Mouse (Mus musculus): ENCODE results near the gene Fam83e.

Fam83e gene

DNA sequence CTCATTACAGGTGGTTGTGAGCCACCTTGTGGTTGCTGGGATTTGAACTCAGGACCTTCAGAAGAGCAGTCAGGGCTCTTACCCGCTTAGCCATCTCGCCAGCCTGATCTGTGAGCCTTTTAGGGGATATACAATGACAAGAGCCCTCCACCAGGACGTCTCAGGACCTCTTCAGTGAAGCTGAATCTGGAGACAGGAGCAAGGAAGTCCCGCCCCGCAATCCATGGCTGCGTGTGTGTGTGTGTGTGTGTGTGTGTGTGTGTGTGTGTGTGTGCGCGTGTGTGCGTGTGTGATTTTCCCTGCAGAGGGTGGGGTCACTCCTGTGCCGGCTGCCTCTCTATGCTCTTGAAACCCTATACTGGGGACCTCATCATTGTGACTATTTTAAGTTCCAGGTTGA lies 18.8 kb downstream of the Fam83e start:
- no peak for DNase-seq (ENCODE audit: low spot score)

DNA sequence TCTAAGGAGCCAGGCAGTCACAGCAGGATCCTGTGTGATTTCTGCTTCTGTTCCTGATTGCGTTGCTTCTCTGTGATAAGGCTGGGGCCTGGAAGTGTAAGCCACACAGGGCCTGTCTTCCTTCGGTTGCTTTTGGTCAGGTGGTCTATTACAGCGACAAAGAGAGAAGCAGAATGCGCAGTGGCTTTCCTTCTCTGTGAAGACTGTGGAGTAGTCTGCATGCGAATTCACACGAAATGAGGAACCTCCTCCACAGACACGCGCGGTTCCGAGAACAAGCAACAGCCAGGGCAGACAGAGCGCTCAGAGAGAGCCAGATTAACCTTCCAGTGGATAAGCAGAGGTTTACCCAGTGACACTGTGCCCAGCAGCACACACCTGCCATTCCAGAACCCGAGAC lies 20.3 kb downstream of the Fam83e start:
- no peak for DNase-seq (ENCODE audit: low spot score)

DNA sequence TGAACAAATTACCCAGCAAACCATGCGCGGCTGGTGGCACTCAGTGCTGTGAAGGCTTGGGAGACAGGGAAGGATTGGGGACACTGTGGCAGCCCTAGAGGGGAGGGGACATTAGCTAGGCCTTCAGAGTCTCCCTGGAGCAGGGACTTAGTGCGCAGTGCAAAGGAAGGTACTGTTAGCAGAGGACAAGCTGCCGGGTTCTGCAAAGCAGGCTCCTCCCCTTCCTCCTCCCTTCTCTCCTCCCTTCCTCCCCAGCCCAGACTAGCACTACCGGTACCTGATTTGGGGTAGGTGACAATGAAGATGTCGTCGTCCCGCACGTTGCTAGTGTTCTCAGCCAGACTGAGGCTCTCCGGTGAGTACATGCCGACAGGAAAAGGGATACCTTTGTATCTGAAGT lies 20.8 kb downstream of the Fam83e start:
- DNase-seq (ENCODE audit: low spot score) = no peak

DNA sequence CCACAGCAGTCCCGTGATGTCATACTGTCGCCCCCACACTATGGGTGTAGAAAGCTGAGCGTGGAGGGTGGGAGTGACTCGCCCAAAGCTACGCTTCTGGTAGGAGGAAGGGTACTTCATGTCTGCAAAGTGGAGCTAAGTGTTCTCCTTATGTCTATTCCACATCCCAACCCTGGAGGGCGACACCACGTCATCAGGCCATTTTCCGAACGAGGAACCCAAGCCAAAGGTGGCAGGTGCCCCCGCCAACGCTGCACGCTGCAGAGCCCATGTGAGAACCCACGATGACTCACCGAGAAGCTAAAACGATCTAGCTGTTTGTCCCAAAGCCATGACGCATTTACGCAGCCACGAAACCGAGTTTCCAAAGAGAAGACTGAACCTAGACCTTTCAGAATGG lies 21.3 kb downstream of the Fam83e start:
- no peak for DNase-seq (ENCODE audit: low spot score)

DNA sequence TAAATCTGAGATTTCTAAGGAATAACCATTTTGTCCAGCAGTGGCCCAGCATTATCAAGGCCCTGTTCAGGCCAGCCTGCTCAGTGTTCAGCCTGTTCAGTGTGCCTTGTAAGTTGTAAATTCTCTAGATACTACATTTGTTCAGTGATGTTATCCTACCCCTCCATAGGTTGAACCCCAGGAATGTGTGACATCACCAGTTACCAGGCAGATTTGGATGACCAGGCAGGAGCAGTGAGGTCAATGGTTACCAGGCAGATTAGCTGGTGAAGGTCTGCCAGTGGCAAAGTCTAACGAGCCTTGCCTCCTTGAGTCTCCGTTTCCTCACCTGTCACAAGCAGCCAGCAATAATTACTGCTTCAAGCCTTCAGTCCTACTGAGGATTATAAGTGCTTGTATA lies 23.4 kb downstream of the Fam83e start:
- DNase-seq (ENCODE audit: low spot score) = peak; percentile 83

DNA sequence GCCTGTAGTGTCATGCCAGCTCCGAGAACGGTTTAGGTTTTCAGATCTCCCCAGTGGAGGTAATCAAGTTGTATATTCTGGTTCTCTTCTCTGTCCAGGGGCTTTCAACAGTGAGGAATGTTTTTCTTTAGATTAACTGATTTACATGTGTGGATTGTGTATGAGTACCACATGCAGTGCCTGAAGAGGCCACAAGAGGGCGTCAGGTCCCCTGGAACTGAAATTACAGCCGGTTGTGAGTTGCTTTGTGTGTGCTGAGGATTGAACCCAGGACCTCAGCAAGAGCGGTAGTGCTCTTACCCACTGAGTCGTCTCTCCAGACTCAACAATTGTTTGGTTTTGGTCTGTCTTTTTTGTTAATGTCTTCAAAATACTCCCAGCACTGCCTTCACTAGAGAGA lies 25.5 kb downstream of the Fam83e start:
- no peak for DNase-seq (ENCODE audit: low spot score)

DNA sequence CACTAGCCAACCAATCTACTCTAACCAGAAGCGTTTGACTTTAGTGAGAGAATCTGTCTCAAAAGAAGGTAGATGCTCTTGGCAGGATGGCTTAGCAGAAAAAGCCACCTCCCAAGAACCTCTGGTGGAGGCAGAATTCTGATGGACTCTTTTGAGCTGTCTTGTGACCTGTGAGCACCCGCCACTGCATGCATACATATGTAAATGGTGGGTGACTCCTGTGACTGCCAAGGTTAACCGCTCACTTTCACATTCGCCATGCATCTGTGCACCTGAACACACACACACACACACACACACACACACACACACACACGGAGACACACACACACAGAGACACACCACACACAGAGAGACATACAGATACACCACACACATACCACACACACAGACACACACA lies 26.4 kb downstream of the Fam83e start:
- DNase-seq (ENCODE audit: low spot score) = no peak

DNA sequence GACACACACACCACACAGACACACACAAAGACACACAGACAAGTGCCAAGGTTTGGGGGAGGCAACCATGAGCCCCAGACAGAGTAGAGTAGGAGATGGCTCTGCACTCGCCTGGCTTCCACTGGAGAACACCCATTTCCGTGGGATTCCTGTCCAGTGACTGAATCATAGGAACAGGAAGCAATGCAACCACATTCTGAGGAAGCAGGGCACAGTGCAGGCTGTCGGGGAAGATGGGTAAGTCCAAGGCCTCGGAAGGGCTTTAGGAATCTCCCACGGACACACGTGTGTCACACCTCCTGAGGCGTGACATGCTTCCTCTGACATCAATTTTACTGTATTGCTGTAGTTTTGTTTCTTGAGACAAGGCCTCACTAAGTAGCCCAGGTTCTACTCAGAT lies 27.1 kb downstream of the Fam83e start:
- DNase-seq (ENCODE audit: low spot score) = no peak

DNA sequence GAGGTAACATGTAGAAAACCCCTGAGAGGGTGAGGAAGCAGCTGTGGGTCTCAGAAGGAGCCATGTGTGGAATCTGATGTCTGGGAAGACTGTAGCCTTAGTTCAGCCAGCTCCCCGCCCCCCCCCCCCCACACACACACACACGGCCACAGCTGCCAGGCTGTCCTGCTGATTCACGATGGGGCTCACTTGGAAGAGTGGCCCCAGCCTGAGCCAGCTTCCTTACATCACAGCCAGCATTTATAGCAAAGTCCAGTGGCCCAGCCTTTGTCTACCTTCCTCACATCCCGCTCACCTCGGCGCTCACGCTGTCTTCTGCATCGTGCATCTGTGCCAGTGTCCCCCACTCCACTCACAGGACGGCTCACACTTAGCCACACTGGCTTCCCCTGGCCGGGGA lies 28.4 kb downstream of the Fam83e start:
- DNase-seq (ENCODE audit: low spot score) = no peak

DNA sequence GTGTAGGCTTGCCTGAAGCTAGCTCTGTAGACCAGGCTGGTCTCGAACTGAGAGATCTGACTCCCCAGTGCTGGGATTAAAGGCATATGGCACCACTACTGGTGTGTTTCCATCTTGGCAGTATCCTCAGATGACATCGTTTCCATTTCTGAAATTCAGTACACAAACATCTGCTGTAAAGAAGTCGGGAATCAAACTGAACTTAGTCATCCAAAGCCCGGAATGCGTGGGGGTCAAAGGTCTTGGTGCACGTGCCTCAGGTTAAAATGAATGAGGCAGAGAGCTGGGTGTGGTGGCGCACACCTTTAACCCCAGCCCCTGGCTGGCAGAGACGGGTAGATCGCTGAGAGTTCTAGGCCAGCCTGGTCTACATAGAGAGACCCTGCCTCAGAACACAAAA lies 29.1 kb downstream of the Fam83e start:
- no peak for DNase-seq (ENCODE audit: low spot score)

DNA sequence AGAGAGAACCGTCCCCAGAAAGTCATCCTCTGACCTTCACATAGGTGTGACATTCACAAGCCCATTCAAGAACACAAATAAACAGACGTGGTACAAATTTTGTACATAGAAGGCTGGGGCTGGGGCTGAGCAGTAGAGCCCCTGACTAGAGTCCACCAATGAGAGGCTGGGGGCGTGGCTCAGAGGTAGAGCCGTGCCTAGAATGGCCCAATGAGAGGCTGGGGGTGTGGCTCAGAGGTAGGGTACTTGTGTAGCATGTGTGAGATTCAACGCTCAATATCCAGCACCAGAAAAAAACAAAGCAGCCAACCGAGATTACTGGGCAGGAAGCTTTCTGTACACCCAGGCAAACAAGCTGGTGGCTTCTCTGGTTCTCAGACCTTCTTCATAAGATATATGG lies 34.7 kb downstream of the Fam83e start:
- no peak for DNase-seq (ENCODE audit: low spot score)

DNA sequence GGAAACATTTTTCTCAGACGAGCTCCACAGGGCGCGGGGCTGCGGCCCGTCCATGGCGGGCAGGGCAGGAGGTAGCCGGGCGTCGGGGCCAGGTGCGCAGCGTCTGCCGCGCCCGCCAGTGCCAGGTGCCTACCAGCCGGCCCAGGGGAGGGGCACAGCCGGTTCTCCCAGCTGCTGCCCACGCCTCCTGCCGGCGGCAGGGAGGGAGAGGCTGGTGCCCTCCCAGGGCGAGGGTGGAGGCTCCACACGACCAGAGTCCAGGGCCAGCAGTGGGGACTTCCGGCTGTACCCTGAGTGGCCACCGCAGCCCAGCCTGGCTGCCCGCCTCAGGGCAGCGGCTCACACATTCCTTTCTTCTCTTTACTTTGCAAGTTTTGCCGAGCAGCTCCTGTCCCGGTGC lies 38.4 kb downstream of the Fam83e start:
- peak; percentile 39 for DNase-seq (ENCODE audit: low spot score)

DNA sequence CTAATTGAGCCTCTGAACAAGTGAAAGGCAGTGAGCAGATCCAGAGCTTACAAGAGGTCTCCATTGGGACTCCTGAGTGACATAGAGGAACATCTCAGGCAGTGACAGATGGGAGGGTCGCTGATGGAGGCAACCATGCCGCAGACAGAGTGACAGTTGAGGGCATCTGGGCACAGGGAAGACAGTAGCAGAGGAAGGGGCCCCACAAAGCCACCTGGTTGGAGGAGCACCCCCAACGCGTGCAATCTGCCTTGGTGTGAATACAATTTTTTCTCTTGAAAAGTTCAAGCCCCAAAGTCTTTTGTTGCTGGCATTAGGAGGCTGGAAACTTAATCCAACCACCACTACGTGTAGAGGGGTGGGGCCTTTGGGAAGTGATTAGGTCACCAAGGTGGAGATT lies 39.1 kb downstream of the Fam83e start:
- no peak for DNase-seq (ENCODE audit: low spot score)

DNA sequence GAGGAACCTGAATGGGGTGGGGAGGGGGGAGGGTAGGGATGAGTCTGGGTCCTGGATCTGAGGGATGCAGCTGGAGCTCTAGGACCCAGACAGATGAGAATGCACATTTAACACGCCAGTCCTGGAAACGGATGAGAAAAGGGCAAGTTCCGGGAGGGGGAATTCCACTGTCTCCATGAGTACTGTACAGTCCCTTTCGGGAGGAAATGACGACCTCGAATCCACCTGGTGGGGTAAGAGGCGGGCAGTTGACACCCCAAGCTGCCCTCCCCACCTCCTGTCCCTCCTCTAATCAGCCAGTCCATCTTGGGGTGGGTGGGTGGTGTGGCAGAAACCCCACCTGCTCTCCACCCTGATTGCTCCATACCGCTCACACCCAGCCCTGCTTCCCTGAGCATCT lies 45.0 kb downstream of the Fam83e start:
- no peak for DNase-seq (ENCODE audit: low spot score)

DNA sequence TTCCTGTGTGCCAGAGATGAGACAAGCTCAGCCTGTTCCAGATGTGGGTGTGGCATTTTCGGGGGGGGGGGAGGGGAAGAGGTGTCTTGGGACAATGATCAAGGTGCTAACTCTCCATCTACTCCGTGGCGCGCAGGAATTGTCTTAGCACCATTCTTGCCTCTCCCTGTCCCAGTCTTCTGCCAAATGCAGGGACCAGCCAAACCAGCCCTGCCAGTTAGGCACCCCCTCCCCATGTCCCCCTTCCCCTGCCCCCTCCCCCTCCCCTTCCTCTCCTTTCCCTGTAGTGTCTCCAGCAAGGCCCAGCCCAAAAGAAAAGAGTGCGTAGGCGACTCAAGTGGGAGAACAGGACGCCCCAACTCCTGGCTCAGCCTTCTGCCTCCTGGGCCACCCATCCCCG lies 45.8 kb downstream of the Fam83e start:
- no peak for DNase-seq (ENCODE audit: low spot score)

DNA sequence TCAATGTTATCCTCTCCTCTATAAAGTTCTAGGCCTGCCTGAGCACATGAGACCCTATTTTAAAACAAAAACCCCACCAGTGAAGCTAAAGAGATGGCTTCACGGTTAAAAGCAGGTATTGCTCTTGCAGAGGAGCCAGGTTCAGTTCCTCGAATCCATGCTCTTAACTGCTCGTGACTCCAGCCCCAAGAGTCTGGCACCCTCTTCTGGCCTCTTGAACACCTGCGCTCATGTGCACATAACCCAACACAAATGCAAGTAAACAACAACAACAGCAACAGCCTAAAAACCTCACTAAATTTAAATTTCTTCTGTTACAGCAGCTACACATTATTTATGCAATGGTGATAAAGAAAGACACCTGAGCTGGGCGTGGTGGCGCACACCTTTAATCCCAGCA lies 46.5 kb downstream of the Fam83e start:
- no peak for DNase-seq (ENCODE audit: low spot score)

DNA sequence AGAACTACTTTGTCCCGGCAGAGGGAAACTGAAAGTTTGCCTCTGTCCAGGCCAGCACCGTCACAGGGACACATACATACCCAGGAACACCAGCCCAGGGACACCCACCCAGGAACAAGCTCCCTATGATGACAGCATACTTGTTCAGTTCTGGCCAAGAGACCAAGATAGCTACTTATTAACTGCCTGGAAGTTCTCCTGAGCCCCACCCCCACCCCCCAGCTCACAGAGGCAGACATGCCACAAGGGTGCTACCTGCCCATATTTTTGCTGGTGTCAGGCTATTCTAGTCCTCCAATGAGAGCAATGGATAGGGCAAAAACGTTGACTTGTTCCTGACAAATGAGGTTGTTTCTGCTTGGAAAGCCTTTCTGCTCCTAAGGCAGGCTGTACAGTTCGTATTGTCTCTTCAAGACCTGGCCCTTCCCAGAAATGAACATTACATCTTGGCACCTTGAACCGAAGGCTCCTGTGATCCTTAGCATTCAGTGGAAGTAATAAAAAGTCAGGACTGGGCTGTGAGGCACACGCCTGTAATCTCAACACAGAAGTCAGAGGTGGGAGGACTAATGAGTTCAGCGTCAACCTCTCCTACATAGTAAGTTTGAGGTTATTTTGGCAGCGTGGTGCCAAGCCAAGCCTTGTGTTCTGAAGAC lies 49.5 kb downstream of the Fam83e start:
- no peak for DNase-seq (ENCODE audit: low spot score)

DNA sequence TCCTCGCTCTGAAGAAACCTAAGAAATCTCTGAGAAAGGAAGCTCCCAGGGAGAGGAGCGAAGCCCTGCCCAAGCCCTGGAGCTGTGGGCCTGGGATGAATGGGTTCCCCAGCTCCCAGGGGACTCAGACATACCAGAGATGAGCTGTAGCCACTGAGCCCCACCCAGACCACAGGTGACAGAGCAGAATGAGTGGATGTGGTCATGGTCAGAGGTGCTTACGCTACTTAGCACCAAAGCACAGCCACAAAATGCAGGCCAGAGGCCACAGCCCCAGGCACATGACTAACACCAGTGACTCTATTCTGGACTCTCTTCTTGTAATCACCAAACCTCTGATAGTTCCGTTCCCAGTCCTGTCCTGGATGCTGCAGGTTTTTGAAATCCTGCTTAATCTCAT lies 50.1 kb downstream of the Fam83e start:
- DNase-seq (ENCODE audit: low spot score) = no peak

DNA sequence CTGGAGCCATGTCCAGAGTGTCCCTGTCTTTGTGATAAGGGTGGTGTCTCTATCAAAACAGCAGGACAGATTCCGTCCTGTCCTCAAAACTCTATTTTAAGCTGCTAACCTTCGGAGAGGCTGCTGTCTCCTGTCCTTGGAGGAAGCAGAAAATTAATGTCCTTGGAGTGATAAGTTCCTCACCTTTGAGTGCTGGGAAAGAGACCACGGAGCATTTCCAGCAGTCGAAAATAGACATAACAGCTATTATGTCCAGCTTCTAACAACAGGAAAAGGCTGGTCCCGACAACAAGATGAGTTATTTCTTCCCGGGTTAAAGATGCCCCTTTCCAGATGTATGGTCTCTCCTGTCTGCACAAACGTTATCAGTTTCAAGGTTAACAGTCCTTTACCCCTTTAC lies 54.2 kb downstream of the Fam83e start:
- DNase-seq (ENCODE audit: low spot score) = no peak
